Mouse (Mus musculus): ENCODE measurements around the gene Iqcf3. TPM values are rescaled to one million over a fixed set of nuclear protein-coding genes. Genes with fewer than 3 reads are reported as not detected.

Gene Iqcf3
- polyA plus RNA-seq, 1 experiment from 2014 or later: not detected

GRCm38 (mm10) chr9:106514273-106514672 is 47.2 kb downstream of the Iqcf3 start, which contains the start of gene Iqcf5:
Gene Iqcf5 (plus strand): TSS chr9:106514573.
- 79% methylated on average over 4 of the region's 4 CpGs for WGBS (ENCODE audit: insufficient replicate concordance)
- no peak for TF ChIP-seq CTCF (IDR thresholded peaks at IDR 0.05; ENCODE audit: low read depth)
- TF ChIP-seq EP300 (IDR thresholded peaks at IDR 0.05; ENCODE audit: low read depth): no peak
- no peak within 1 kb of the TSS for H3K4me3 ChIP-seq (ENCODE audit: low read depth, low read length)
- no peaks in the 10 kb centered on the region for H3K9me3 ChIP-seq (ENCODE audit: low read length)
- no peaks in the 10 kb centered on the region for H3K4me1 ChIP-seq (ENCODE audit: insufficient read depth)
- no peak for ATAC-seq
- H3K36me3 ChIP-seq (replicated peaks; ENCODE audit: insufficient read depth, low read length): no peaks in the 10 kb centered on the region
- no peak for DNase-seq
- H3K27me3 ChIP-seq (ENCODE audit: insufficient read depth, low read length): no peaks in the 10 kb centered on the region
- H3K4me2 ChIP-seq (ENCODE audit: low read depth, low read length): no peak within 1 kb of the TSS
- H3K9ac ChIP-seq (replicated peaks): no peak within 1 kb of the TSS
- no peak within 1 kb of the TSS for H3K27ac ChIP-seq (ENCODE audit: low read depth)

GRCm38 (mm10) chr9:106513566-106513965 is 47.9 kb downstream of the Iqcf3 start:
- H3K4me2 ChIP-seq (ENCODE audit: low read depth, low read length): no peak overlapping the region
- H3K4me1 ChIP-seq (ENCODE audit: insufficient read depth): no peaks in the 10 kb centered on the region
- TF ChIP-seq EP300 (IDR thresholded peaks at IDR 0.05; ENCODE audit: low read depth) (no peak), CTCF (IDR thresholded peaks at IDR 0.05; ENCODE audit: low read depth) (no peak)
- DNase-seq: no peak
- no peaks in the 10 kb centered on the region for H3K36me3 ChIP-seq (replicated peaks; ENCODE audit: insufficient read depth, low read length)
- 69% methylated on average over 6 of the region's 6 CpGs for WGBS (ENCODE audit: insufficient replicate concordance)
- no peaks in the 10 kb centered on the region for H3K9me3 ChIP-seq (ENCODE audit: low read length)
- no peak overlapping the region for H3K4me3 ChIP-seq (ENCODE audit: low read depth, low read length)
- no peak overlapping the region for H3K9ac ChIP-seq (replicated peaks)
- H3K27me3 ChIP-seq (ENCODE audit: insufficient read depth, low read length): no peaks in the 10 kb centered on the region
- H3K27ac ChIP-seq (ENCODE audit: low read depth): no peak overlapping the region
- no peak for ATAC-seq

GRCm38 (mm10) chr9:106512729-106513450 is 48.5 kb downstream of the Iqcf3 start:
- no peak overlapping the region for H3K9ac ChIP-seq (replicated peaks)
- H3K9me3 ChIP-seq (ENCODE audit: low read length): no peaks in the 10 kb centered on the region
- no peak overlapping the region for H3K4me3 ChIP-seq (ENCODE audit: low read depth, low read length)
- 47% methylated on average over 13 of the region's 13 CpGs for WGBS (ENCODE audit: insufficient replicate concordance)
- ATAC-seq (no peak), DNase-seq (no peak)
- H3K27me3 ChIP-seq (ENCODE audit: insufficient read depth, low read length): no peaks in the 10 kb centered on the region
- H3K27ac ChIP-seq (ENCODE audit: low read depth): no peak overlapping the region
- H3K36me3 ChIP-seq (replicated peaks; ENCODE audit: insufficient read depth, low read length): no peaks in the 10 kb centered on the region
- H3K4me1 ChIP-seq (ENCODE audit: insufficient read depth): no peaks in the 10 kb centered on the region
- no peak overlapping the region for H3K4me2 ChIP-seq (ENCODE audit: low read depth, low read length)
- TF ChIP-seq CTCF (IDR thresholded peaks at IDR 0.05; ENCODE audit: low read depth): no peak

- Histone ChIP-seq H3K27me3 (ENCODE audit: insufficient read depth, low read length) (no peaks in the 10 kb centered on the region), H3K4me2 (ENCODE audit: low read depth, low read length) (no peak overlapping the region), H3K36me3 (replicated peaks; ENCODE audit: insufficient read depth, low read length) (no peaks in the 10 kb centered on the region), H3K9me3 (ENCODE audit: low read length) (no peaks in the 10 kb centered on the region), H3K27ac (ENCODE audit: low read depth) (no peak overlapping the region), H3K9ac (replicated peaks) (no peak overlapping the region), H3K4me1 (ENCODE audit: insufficient read depth) (no peaks in the 10 kb centered on the region), H3K4me3 (ENCODE audit: low read depth, low read length) (no peak overlapping the region)
- 84% methylated on average over 10 of the region's 10 CpGs for WGBS (ENCODE audit: insufficient replicate concordance)
- ATAC-seq (no peak), DNase-seq (no peak)
- TF ChIP-seq CTCF (IDR thresholded peaks at IDR 0.05; ENCODE audit: low read depth) (no peak), EP300 (IDR thresholded peaks at IDR 0.05; ENCODE audit: low read depth) (no peak)
Observed at GRCm38 (mm10) chr9:106509356-106509755, 52.1 kb downstream of the Iqcf3 start.

GRCm38 (mm10) chr9:106504246-106504645 is 57.2 kb downstream of the Iqcf3 start:
- Histone ChIP-seq H3K4me3 (ENCODE audit: low read depth, low read length) (no peak overlapping the region), H3K4me2 (ENCODE audit: low read depth, low read length) (no peak overlapping the region), H3K27me3 (ENCODE audit: insufficient read depth, low read length) (no peaks in the 10 kb centered on the region), H3K27ac (ENCODE audit: low read depth) (no peak overlapping the region), H3K9ac (replicated peaks) (no peak overlapping the region), H3K4me1 (ENCODE audit: insufficient read depth) (no peaks in the 10 kb centered on the region), H3K9me3 (ENCODE audit: low read length) (no peaks in the 10 kb centered on the region), H3K36me3 (replicated peaks; ENCODE audit: insufficient read depth, low read length) (no peaks in the 10 kb centered on the region)
- WGBS (ENCODE audit: insufficient replicate concordance): 75% methylated on average over 6 of the region's 6 CpGs
- TF ChIP-seq EP300 (IDR thresholded peaks at IDR 0.05; ENCODE audit: low read depth) (no peak), CTCF (IDR thresholded peaks at IDR 0.05; ENCODE audit: low read depth) (no peak)
- no peak for ATAC-seq
- no peak for DNase-seq

- 81% methylated on average over 22 of the region's 22 CpGs for WGBS (ENCODE audit: insufficient replicate concordance)
- H3K27ac ChIP-seq (ENCODE audit: low read depth): no peak overlapping the region
- H3K9me3 ChIP-seq (ENCODE audit: low read length): no peaks in the 10 kb centered on the region
- DNase-seq (no peak), ATAC-seq (no peak)
- H3K4me1 ChIP-seq (ENCODE audit: insufficient read depth): no peaks in the 10 kb centered on the region
- no peak overlapping the region for H3K4me3 ChIP-seq (ENCODE audit: low read depth, low read length)
- H3K27me3 ChIP-seq (ENCODE audit: insufficient read depth, low read length): no peaks in the 10 kb centered on the region
- H3K4me2 ChIP-seq (ENCODE audit: low read depth, low read length): no peak overlapping the region
- TF ChIP-seq EP300 (IDR thresholded peaks at IDR 0.05; ENCODE audit: low read depth): no peak
- TF ChIP-seq CTCF (IDR thresholded peaks at IDR 0.05; ENCODE audit: low read depth): no peak
- H3K9ac ChIP-seq (replicated peaks): no peak overlapping the region
- no peaks in the 10 kb centered on the region for H3K36me3 ChIP-seq (replicated peaks; ENCODE audit: insufficient read depth, low read length)
Observed at GRCm38 (mm10) chr9:106501846-106502245, 59.6 kb downstream of the Iqcf3 start.

Measured in liver, postnatal 0 days (tissue).